23 mouse cellular contexts compared by ENCODE assay signal in genomic region chr10:5089133-5089532, GRCm38 (mm10). TPM values are rescaled to one million over a fixed set of nuclear protein-coding genes. Genes with fewer than 3 reads are reported as not detected.
"Had no signal": no experiment of that assay in that cellular context is flagged by ENCODE, and none has a peak within 500 bp of the region (broad histone marks: within the 10 kb centered on the region; RNA-seq: fewer than 3 reads in every experiment).

No protein-coding gene starts in this region.

- ATAC-seq: liver, postnatal 0 days; lung, postnatal 0 days; midbrain, embryonic 15.5 days had no signal

- H3K27ac ChIP-seq: lung, embryonic 15.5 days; macrophage; midbrain, embryonic 12.5 days; midbrain, embryonic 15.5 days; neural tube, embryonic 12.5 days; stomach, embryonic 15.5 days; stomach, postnatal 0 days had no signal

- H3K4me3 ChIP-seq: lung, embryonic 15.5 days; megakaryocyte, embryonic 14.5 days; midbrain, embryonic 12.5 days; midbrain, embryonic 15.5 days; neural tube, embryonic 12.5 days; stomach, embryonic 15.5 days had no signal

- H3K9me3 ChIP-seq: lung, embryonic 15.5 days; megakaryocyte, embryonic 14.5 days; midbrain, embryonic 12.5 days; midbrain, embryonic 15.5 days; neural tube, embryonic 12.5 days; stomach, embryonic 15.5 days had no signal

- H3K27me3 ChIP-seq: lung, embryonic 15.5 days; megakaryocyte, embryonic 14.5 days; midbrain, embryonic 12.5 days; midbrain, embryonic 15.5 days; neural tube, embryonic 12.5 days; stomach, embryonic 15.5 days had no signal

- H3K4me2 ChIP-seq: lung, embryonic 15.5 days; midbrain, embryonic 12.5 days; midbrain, embryonic 15.5 days; neural tube, embryonic 12.5 days; stomach, embryonic 15.5 days had no signal

- DNase-seq: liver, postnatal 0 days; lung, adult 2 months; lung, postnatal 14 days; lung, postnatal 36 days; right cerebral cortex, postnatal 14 days; thymus, adult 2 months; thymus, postnatal 25 days; thymus, postnatal 4 days had no signal

- H3K9ac ChIP-seq: liver, postnatal 0 days; lung, embryonic 15.5 days; midbrain, embryonic 12.5 days; midbrain, embryonic 15.5 days; neural tube, embryonic 12.5 days; stomach, embryonic 15.5 days had no signal

- H3K4me1 ChIP-seq: lung, embryonic 15.5 days; megakaryocyte, embryonic 14.5 days; midbrain, embryonic 12.5 days; midbrain, embryonic 15.5 days; neural tube, embryonic 12.5 days; stomach, embryonic 15.5 days had no signal

- H3K36me3 ChIP-seq: lung, embryonic 15.5 days; midbrain, embryonic 12.5 days; midbrain, embryonic 15.5 days; neural tube, embryonic 12.5 days; stomach, embryonic 15.5 days had no signal

RNA-seq across cellular contexts. Expression of gene Gm10097, which starts 20.1 kb away (rescaled TPM):
- total RNA-seq: midbrain, postnatal 0 days; monocyte, adult 5-6 weeks; neutrophil, adult 5-6 weeks had no signal
- polyA plus RNA-seq: lung, adult 2 months; macrophage; midbrain, embryonic 12.5 days; spleen, adult 2 months; testis, adult 2 months; thymus, adult 2 months; urinary bladder, adult 2 months had no signal
